Mouse (Mus musculus): ENCODE results near the gene Pbx2. TPM values are rescaled to one million over a fixed set of nuclear protein-coding genes. Genes with fewer than 3 reads are reported as not detected.
"Not testable (repeated sequence)": the region's sequence is repeated elsewhere in the genome, so short reads cannot be mapped to it uniquely, and the experiment has no call there.

Pbx2 gene
- 87.8 and 88.3 TPM in 2 replicates for polyA plus RNA-seq (2012; rRNA removed)

DNA sequence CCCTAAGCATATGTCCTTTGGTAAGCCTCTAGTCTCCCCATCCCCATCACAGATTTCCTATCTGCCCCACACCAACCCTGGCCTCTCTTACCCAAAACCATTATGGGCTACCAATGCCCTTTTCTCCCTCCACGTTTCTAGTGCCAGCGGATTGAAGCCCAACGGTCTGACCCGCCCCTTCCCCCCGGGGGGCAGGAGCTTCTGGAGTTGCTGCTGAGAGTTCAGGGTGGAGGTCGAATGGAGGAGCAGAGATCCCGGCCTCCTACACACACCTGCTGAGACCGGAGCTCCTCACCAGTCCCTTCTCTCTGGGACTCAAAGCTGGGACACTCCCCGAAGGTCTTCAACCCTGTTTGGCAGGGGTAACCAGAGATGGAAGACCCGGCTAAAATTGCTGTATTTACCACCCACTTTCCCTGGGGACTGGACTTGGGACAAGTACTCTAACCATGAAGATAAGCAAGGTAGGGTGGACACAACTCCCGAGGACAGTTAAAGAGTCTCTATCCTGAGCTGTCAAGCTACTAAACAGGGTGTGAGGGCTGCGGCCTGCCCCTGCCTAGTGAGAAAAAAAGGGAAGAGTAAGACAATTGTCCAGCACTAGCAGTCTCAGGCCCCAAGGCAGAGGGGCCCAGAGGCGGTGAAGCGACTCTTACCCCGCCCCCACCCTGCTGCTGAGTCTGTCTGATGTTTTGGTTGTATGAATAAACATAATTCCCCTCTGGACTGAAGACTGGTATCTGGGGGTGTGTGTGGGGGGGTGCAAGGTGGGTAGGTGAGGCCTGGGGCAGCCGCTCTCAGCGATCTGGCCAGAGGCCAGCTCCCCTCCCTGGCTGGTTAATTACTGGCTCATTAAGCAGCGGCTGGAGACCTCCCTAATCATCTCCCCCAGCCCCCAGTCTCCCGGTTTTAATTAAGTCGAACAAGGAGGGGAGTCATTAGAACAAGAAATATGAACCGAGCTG, at the start of gene Pbx2:
Gene Pbx2, plus strand, starts transcription at position 238 of the 965 bp plus-strand sequence.
- 6% methylated on average over 21 of the region's 21 CpGs for whole genome bisulfite sequencing

DNA sequence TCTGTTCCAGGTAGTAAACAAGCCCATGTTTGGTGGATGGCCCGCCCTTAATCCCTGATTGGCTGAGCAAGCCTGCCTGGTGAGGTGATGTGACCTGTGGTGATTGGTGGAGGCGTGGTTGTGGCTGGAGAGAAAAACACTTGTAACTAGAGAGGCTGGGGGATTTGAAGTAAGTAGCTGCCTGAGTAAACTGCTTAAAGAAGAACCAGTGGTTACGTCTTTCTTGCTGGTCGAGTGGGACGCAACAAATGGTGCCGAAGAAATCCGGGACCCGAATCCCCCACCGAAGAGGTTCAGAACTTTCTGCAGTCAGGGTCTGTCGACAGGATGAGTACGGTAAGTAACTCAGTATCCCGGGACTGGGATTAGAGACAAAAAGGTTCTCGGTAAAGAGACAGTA, 47.5 kb upstream of the Pbx2 start:
- not testable (repeated sequence) for H3K4me1 ChIP-seq (ENCODE audit: control insufficient read depth, insufficient read depth, low read length); DNase-seq; H3K4me3 ChIP-seq (replicated peaks; ENCODE audit: extremely low read depth, low read depth, low read length)
- 93% methylated on average over 13 of the region's 13 CpGs for WGBS

More for the DNA sequence above, at the start of gene Pbx2:
- peak; percentile 50 for DNase-seq
- H3K4me1 ChIP-seq (ENCODE audit: control insufficient read depth, insufficient read depth, low read length) = peaks cover 18% of the 10 kb centered on the region
- TF ChIP-seq CTCF (IDR thresholded peaks at IDR 0.05; ENCODE audit: insufficient read depth, low read length) (no peak), POLR2A (IDR thresholded peaks at IDR 0.05; ENCODE audit: borderline replicate concordance, extremely low read depth, low read depth, low read length) (no peak)
- peak within 1 kb of the TSS; percentile 61 for H3K4me3 ChIP-seq (replicated peaks; ENCODE audit: extremely low read depth, low read depth, low read length)

- TF ChIP-seq CTCF (IDR thresholded peaks at IDR 0.05; ENCODE audit: insufficient read depth, low read length) = no peak
- 77% methylated on average over 1 of the region's 1 CpGs for WGBS
- DNase-seq = no peak
- no peak overlapping the region for H3K4me3 ChIP-seq (replicated peaks; ENCODE audit: extremely low read depth, low read depth, low read length)
- H3K4me1 ChIP-seq (ENCODE audit: control insufficient read depth, insufficient read depth, low read length) = no peaks in the 10 kb centered on the region
Measured at GRCm38 (mm10) chr17:34546797-34547196, 44.3 kb upstream of the Pbx2 start.

GRCm38 (mm10) chr17:34547601-34548000, 43.5 kb upstream of the Pbx2 start:
- no peak for DNase-seq
- H3K4me1 ChIP-seq (ENCODE audit: control insufficient read depth, insufficient read depth, low read length) = no peaks in the 10 kb centered on the region
- no peak overlapping the region for H3K4me3 ChIP-seq (replicated peaks; ENCODE audit: extremely low read depth, low read depth, low read length)
- 85% methylated on average over 4 of the region's 4 CpGs for WGBS
- TF ChIP-seq CTCF (IDR thresholded peaks at IDR 0.05; ENCODE audit: insufficient read depth, low read length) (no peak), POLR2A (IDR thresholded peaks at IDR 0.05; ENCODE audit: borderline replicate concordance, extremely low read depth, low read depth, low read length) (no peak)

- Histone ChIP-seq H3K4me1 (ENCODE audit: control insufficient read depth, insufficient read depth, low read length) (no peaks in the 10 kb centered on the region), H3K4me3 (replicated peaks; ENCODE audit: extremely low read depth, low read depth, low read length) (no peak overlapping the region)
- no peak for DNase-seq
- 83% methylated on average over 3 of the region's 3 CpGs for WGBS
- no peak for TF ChIP-seq CTCF (IDR thresholded peaks at IDR 0.05; ENCODE audit: insufficient read depth, low read length)
- TF ChIP-seq POLR2A (IDR thresholded peaks at IDR 0.05; ENCODE audit: borderline replicate concordance, extremely low read depth, low read depth, low read length) = no peak
Measured at GRCm38 (mm10) chr17:34549156-34549555, 41.9 kb upstream of the Pbx2 start.

- 61% methylated on average over 2 of the region's 2 CpGs for WGBS
- Histone ChIP-seq H3K4me1 (ENCODE audit: control insufficient read depth, insufficient read depth, low read length) (no peaks in the 10 kb centered on the region), H3K4me3 (replicated peaks; ENCODE audit: extremely low read depth, low read depth, low read length) (no peak overlapping the region)
- DNase-seq = no peak
- TF ChIP-seq CTCF (IDR thresholded peaks at IDR 0.05; ENCODE audit: insufficient read depth, low read length) (no peak), POLR2A (IDR thresholded peaks at IDR 0.05; ENCODE audit: borderline replicate concordance, extremely low read depth, low read depth, low read length) (no peak)
Measured at GRCm38 (mm10) chr17:34549843-34550242, 41.2 kb upstream of the Pbx2 start.

DNA sequence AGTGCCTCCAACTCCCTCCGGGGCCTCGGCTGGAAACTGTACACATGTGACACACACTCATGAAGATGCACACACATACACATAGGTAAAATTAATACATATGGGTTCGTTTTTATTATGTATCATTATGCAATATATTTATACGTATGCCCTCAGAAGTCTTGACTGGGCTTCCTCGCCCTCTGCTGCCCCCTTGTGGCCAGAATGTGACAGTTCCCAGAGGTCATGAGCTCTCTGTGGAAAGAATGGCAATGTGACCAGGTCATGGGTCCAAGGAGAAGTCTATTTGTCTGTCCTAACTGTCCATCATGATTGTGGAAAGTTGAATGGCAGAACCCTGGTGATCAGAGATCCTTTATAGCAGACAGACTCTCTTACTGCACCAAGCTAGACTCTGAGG, 35.6 kb upstream of the Pbx2 start:
- 18% methylated on average over 5 of the region's 5 CpGs for WGBS

DNA sequence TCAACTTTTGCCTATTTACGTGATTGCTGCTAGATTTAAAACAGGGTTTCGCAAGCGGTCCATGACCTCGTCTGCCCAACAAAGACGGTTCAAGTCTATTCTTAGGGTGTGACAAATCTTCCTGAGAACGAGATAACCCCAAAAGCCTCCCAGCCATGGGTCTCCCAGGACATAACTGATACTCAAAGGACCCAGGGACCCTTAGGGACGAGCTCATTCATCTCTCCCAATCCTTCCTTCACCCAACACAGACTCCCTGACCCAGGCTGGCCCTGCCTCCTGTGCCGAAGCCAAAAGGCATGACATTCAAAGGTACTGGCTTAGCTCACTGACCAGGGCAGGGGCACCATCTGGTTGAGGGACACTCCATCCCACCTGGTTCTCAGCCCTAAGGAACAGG, 34.7 kb upstream of the Pbx2 start:
- DNase-seq = no peak
- 76% methylated on average over 8 of the region's 8 CpGs for WGBS
- no peak overlapping the region for H3K4me3 ChIP-seq (replicated peaks; ENCODE audit: extremely low read depth, low read depth, low read length)
- no peak for TF ChIP-seq CTCF (IDR thresholded peaks at IDR 0.05; ENCODE audit: insufficient read depth, low read length)
- TF ChIP-seq POLR2A (IDR thresholded peaks at IDR 0.05; ENCODE audit: borderline replicate concordance, extremely low read depth, low read depth, low read length) = no peak
- H3K4me1 ChIP-seq (ENCODE audit: control insufficient read depth, insufficient read depth, low read length) = peaks cover 6% of the 10 kb centered on the region

More for the DNA sequence above, 35.6 kb upstream of the Pbx2 start:
- peak; percentile 95 for TF ChIP-seq CTCF (IDR thresholded peaks at IDR 0.05; ENCODE audit: insufficient read depth, low read length)
- no peak for TF ChIP-seq POLR2A (IDR thresholded peaks at IDR 0.05; ENCODE audit: borderline replicate concordance, extremely low read depth, low read depth, low read length)
- peaks cover 3% of the 10 kb centered on the region; the same call in 1 of the 2 replicates for H3K4me1 ChIP-seq (ENCODE audit: control insufficient read depth, insufficient read depth, low read length)
- DNase-seq = peak; percentile 81
- no peak overlapping the region for H3K4me3 ChIP-seq (replicated peaks; ENCODE audit: extremely low read depth, low read depth, low read length)

- no peak overlapping the region for H3K4me3 ChIP-seq (replicated peaks; ENCODE audit: extremely low read depth, low read depth, low read length)
- no peak for DNase-seq
- WGBS = 78% methylated on average over 11 of the region's 11 CpGs
- TF ChIP-seq CTCF (IDR thresholded peaks at IDR 0.05; ENCODE audit: insufficient read depth, low read length) (no peak), POLR2A (IDR thresholded peaks at IDR 0.05; ENCODE audit: borderline replicate concordance, extremely low read depth, low read depth, low read length) (no peak)
- peaks cover 9% of the 10 kb centered on the region for H3K4me1 ChIP-seq (ENCODE audit: control insufficient read depth, insufficient read depth, low read length)
Measured at GRCm38 (mm10) chr17:34557411-34557810, 33.7 kb upstream of the Pbx2 start.

DNA sequence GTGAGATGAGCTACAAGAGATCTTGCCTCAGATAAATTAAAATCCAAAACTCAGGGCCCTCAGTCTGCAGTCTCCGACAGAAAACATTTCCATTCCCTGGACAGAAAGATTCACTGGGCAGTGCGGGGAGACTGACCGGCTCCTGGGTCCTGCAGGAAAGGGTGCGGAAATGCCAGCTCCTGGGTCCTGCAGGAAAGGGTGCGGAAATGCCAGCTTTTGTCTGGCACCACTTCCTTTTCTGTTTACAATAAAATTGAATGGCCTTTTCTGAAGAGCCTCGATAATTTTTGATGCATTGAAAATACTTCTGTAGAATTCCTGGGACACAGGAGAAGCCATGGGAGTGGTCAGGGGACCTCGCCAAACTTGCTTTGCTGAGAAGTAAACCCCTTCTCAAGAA, 31.9 kb upstream of the Pbx2 start:
- 48% methylated on average over 7 of the region's 7 CpGs for WGBS
- no peak for DNase-seq

More for the DNA sequence above, 31.9 kb upstream of the Pbx2 start:
- H3K4me3 ChIP-seq (replicated peaks; ENCODE audit: extremely low read depth, low read depth, low read length) = no peak overlapping the region
- TF ChIP-seq POLR2A (IDR thresholded peaks at IDR 0.05; ENCODE audit: borderline replicate concordance, extremely low read depth, low read depth, low read length) (no peak), CTCF (IDR thresholded peaks at IDR 0.05; ENCODE audit: insufficient read depth, low read length) (no peak)
- H3K4me1 ChIP-seq (ENCODE audit: control insufficient read depth, insufficient read depth, low read length) = peaks cover 12% of the 10 kb centered on the region

Measured in lung, adult 2 months (tissue).